Mouse (Mus musculus) embryonic fibroblast, embryonic 13.5 days (primary cell): ENCODE results near the gene Stx7.

Source experiments
- CTCF ChIP-seq: IDR thresholded peaks from 2 replicates; pipeline ENCODE4 v1.5.1; 2011; ENCODE audit warnings: mild to moderate bottlenecking, control low read depth, low read length, moderate library complexity, borderline replicate concordance; ENCODE audit not compliant: insufficient read depth
- POLR2A ChIP-seq: IDR thresholded peaks from 2 replicates; pipeline ENCODE4 v1.6.1; 2011; ENCODE audit warnings: low read depth, mild to moderate bottlenecking, control low read depth, low read length, moderate library complexity

GRCm38 (mm10) chr10:24159575-24159974 lies 10.5 kb downstream of the Stx7 start:
- TF ChIP-seq CTCF (no peak), POLR2A (no peak)
